Mouse (Mus musculus): ENCODE data around the gene Gadl1. TPM values are rescaled to one million over a fixed set of nuclear protein-coding genes. Genes with fewer than 3 reads are reported as not detected.

Gene Gadl1
- polyA plus RNA-seq, 1 experiment: not detected

GRCm38 (mm10) chr9:115882627-115883200, 26.5 kb upstream of the Gadl1 start:
- TF ChIP-seq CTCF (IDR thresholded peaks at IDR 0.05; ENCODE audit: extremely low read depth, insufficient read length, insufficient replicate concordance, low read depth, low read length) (no peak), POLR2A (IDR thresholded peaks at IDR 0.05; ENCODE audit: low read depth, low read length) (no peak)
- Histone ChIP-seq H3K27me3 (ENCODE audit: control insufficient read depth, insufficient read depth, low read length) (no peaks in the 10 kb centered on the region), H3K4me1 (ENCODE audit: control insufficient read depth, insufficient read depth, insufficient read length, low read length) (no peaks in the 10 kb centered on the region; the same call in 1 of the 2 replicates), H3K27ac (ENCODE audit: insufficient read depth, low read depth, low read length) (no peak overlapping the region), H3K4me3 (ENCODE audit: low read depth, low read length) (no peak overlapping the region), H3K36me3 (ENCODE audit: control insufficient read depth, insufficient read depth, low read length) (no peaks in the 10 kb centered on the region)
- 37% methylated on average over 5 of the region's 5 CpGs for WGBS

- 34% methylated on average over 5 of the region's 5 CpGs for WGBS
- Histone ChIP-seq H3K36me3 (ENCODE audit: control insufficient read depth, insufficient read depth, low read length) (no peaks in the 10 kb centered on the region), H3K27me3 (ENCODE audit: control insufficient read depth, insufficient read depth, low read length) (no peaks in the 10 kb centered on the region), H3K27ac (ENCODE audit: insufficient read depth, low read depth, low read length) (no peak overlapping the region), H3K4me3 (ENCODE audit: low read depth, low read length) (no peak overlapping the region), H3K4me1 (ENCODE audit: control insufficient read depth, insufficient read depth, insufficient read length, low read length) (no peaks in the 10 kb centered on the region; the same call in 1 of the 2 replicates)
- TF ChIP-seq CTCF (IDR thresholded peaks at IDR 0.05; ENCODE audit: extremely low read depth, insufficient read length, insufficient replicate concordance, low read depth, low read length) (no peak), POLR2A (IDR thresholded peaks at IDR 0.05; ENCODE audit: low read depth, low read length) (no peak)
These were observed 25.8 kb upstream of the Gadl1 start for GRCm38 (mm10) chr9:115883413-115883812.

- TF ChIP-seq POLR2A (IDR thresholded peaks at IDR 0.05; ENCODE audit: low read depth, low read length): no peak
- no peak for TF ChIP-seq CTCF (IDR thresholded peaks at IDR 0.05; ENCODE audit: extremely low read depth, insufficient read length, insufficient replicate concordance, low read depth, low read length)
- no peak overlapping the region for H3K4me3 ChIP-seq (ENCODE audit: low read depth, low read length)
- no peaks in the 10 kb centered on the region; the same call in 1 of the 2 replicates for H3K4me1 ChIP-seq (ENCODE audit: control insufficient read depth, insufficient read depth, insufficient read length, low read length)
- H3K27ac ChIP-seq (ENCODE audit: insufficient read depth, low read depth, low read length): no peak overlapping the region
- no peaks in the 10 kb centered on the region for H3K27me3 ChIP-seq (ENCODE audit: control insufficient read depth, insufficient read depth, low read length)
- no peaks in the 10 kb centered on the region for H3K36me3 ChIP-seq (ENCODE audit: control insufficient read depth, insufficient read depth, low read length)
- 72% methylated on average over 5 of the region's 5 CpGs for WGBS
These were observed 21.7 kb upstream of the Gadl1 start for GRCm38 (mm10) chr9:115887571-115887970.

GRCm38 (mm10) chr9:115893131-115893530, 16.1 kb upstream of the Gadl1 start:
- no peaks in the 10 kb centered on the region for H3K36me3 ChIP-seq (ENCODE audit: control insufficient read depth, insufficient read depth, low read length)
- peaks cover 6% of the 10 kb centered on the region; the same call in 1 of the 2 replicates for H3K4me1 ChIP-seq (ENCODE audit: control insufficient read depth, insufficient read depth, insufficient read length, low read length)
- H3K27me3 ChIP-seq (ENCODE audit: control insufficient read depth, insufficient read depth, low read length): no peaks in the 10 kb centered on the region
- TF ChIP-seq POLR2A (IDR thresholded peaks at IDR 0.05; ENCODE audit: low read depth, low read length) (no peak), CTCF (IDR thresholded peaks at IDR 0.05; ENCODE audit: extremely low read depth, insufficient read length, insufficient replicate concordance, low read depth, low read length) (no peak)
- no peak overlapping the region for H3K27ac ChIP-seq (ENCODE audit: insufficient read depth, low read depth, low read length)
- no peak overlapping the region for H3K4me3 ChIP-seq (ENCODE audit: low read depth, low read length)
- 91% methylated on average over 4 of the region's 4 CpGs for WGBS

- 41% methylated on average over 10 of the region's 10 CpGs for whole genome bisulfite sequencing
- no peak overlapping the region for H3K4me3 ChIP-seq (ENCODE audit: low read depth, low read length)
These were observed 15.3 kb upstream of the Gadl1 start for GRCm38 (mm10) chr9:115893947-115894346.

GRCm38 (mm10) chr9:115908325-115908724, 930 bp upstream of the Gadl1 start:
- WGBS: 18% methylated on average over 15 of the region's 15 CpGs
- no peak for TF ChIP-seq POLR2A (IDR thresholded peaks at IDR 0.05; ENCODE audit: low read depth, low read length)
- no peak for TF ChIP-seq CTCF (IDR thresholded peaks at IDR 0.05; ENCODE audit: extremely low read depth, insufficient read length, insufficient replicate concordance, low read depth, low read length)
- H3K4me3 ChIP-seq (ENCODE audit: low read depth, low read length): no peak overlapping the region
- no peaks in the 10 kb centered on the region for H3K36me3 ChIP-seq (ENCODE audit: control insufficient read depth, insufficient read depth, low read length)
- no peaks in the 10 kb centered on the region for H3K27me3 ChIP-seq (ENCODE audit: control insufficient read depth, insufficient read depth, low read length)
- H3K4me1 ChIP-seq (ENCODE audit: control insufficient read depth, insufficient read depth, insufficient read length, low read length): no peaks in the 10 kb centered on the region
- H3K27ac ChIP-seq (ENCODE audit: insufficient read depth, low read depth, low read length): no peak overlapping the region

More at GRCm38 (mm10) chr9:115893947-115894346, 15.3 kb upstream of the Gadl1 start:
- peaks cover 8% of the 10 kb centered on the region; the same call in 1 of the 2 replicates for H3K4me1 ChIP-seq (ENCODE audit: control insufficient read depth, insufficient read depth, insufficient read length, low read length)
- TF ChIP-seq CTCF (IDR thresholded peaks at IDR 0.05; ENCODE audit: extremely low read depth, insufficient read length, insufficient replicate concordance, low read depth, low read length) (no peak), POLR2A (IDR thresholded peaks at IDR 0.05; ENCODE audit: low read depth, low read length) (no peak)
- H3K27me3 ChIP-seq (ENCODE audit: control insufficient read depth, insufficient read depth, low read length): no peaks in the 10 kb centered on the region
- no peaks in the 10 kb centered on the region for H3K36me3 ChIP-seq (ENCODE audit: control insufficient read depth, insufficient read depth, low read length)
- H3K27ac ChIP-seq (ENCODE audit: insufficient read depth, low read depth, low read length): no peak overlapping the region

- H3K4me3 ChIP-seq (ENCODE audit: low read depth, low read length): no peak overlapping the region
- WGBS: 74% methylated on average over 7 of the region's 7 CpGs
- H3K27ac ChIP-seq (ENCODE audit: insufficient read depth, low read depth, low read length): no peak overlapping the region
- H3K27me3 ChIP-seq (ENCODE audit: control insufficient read depth, insufficient read depth, low read length): no peaks in the 10 kb centered on the region
- H3K4me1 ChIP-seq (ENCODE audit: control insufficient read depth, insufficient read depth, insufficient read length, low read length): peaks cover 3% of the 10 kb centered on the region; the same call in 1 of the 2 replicates
- no peaks in the 10 kb centered on the region for H3K36me3 ChIP-seq (ENCODE audit: control insufficient read depth, insufficient read depth, low read length)
- no peak for TF ChIP-seq CTCF (IDR thresholded peaks at IDR 0.05; ENCODE audit: extremely low read depth, insufficient read length, insufficient replicate concordance, low read depth, low read length)
- no peak for TF ChIP-seq POLR2A (IDR thresholded peaks at IDR 0.05; ENCODE audit: low read depth, low read length)
These were observed 4.8 kb downstream of the Gadl1 start for GRCm38 (mm10) chr9:115914006-115914405.
